Mouse (Mus musculus): ENCODE measurements at regions not wholly inside any gene's neighbourhood (a gene's known extent, or its start where the extent isn't known, plus 50 kb on each side); places are given as distances from the start of the nearest gene placed in this dataset.

- TF ChIP-seq CTCF (IDR thresholded peaks at IDR 0.05; ENCODE audit: borderline replicate concordance, extremely low read depth, insufficient read depth, insufficient read length): no peak
- TF ChIP-seq POLR2A (IDR thresholded peaks at IDR 0.05; ENCODE audit: borderline replicate concordance, extremely low read depth, insufficient read depth, insufficient read length, poor library complexity, severe bottlenecking): no peak
These were observed 225.3 kb upstream of the Nectin3 start for GRCm38 (mm10) chr16:46723660-46724059.

Data from brain, embryonic 14.5 days (tissue).